Mouse (Mus musculus) embryonic facial prominence, embryonic 10.5 days (tissue): ENCODE measurements around the gene Pet117. TPM values are rescaled to one million over a fixed set of nuclear protein-coding genes. Genes with fewer than 3 reads are reported as not detected.

ENCODE experiments used
- DNase-seq: peaks from one replicate; pipeline ENCODE4 v3.0.0-alpha.2; 2017; ENCODE audit warnings: low spot score
- H3K27ac ChIP-seq: fragments of 300-500 bp; sonication (generic); replicated peaks from 2 replicates; pipeline ENCODE4 v1.5.1; 2016; ENCODE audit warnings: mild to moderate bottlenecking
- H3K27me3 ChIP-seq: fragments of 300-500 bp; sonication (generic); replicated peaks from 2 replicates; pipeline ENCODE4 v1.6.1; 2016; ENCODE audit warnings: low read depth, mild to moderate bottlenecking; ENCODE audit not compliant: poor library complexity, severe bottlenecking
- H3K36me3 ChIP-seq: fragments of 300-500 bp; sonication (generic); replicated peaks from 2 replicates; pipeline ENCODE4 v1.6.1; 2016; ENCODE audit warnings: mild to moderate bottlenecking, moderate library complexity
- H3K4me1 ChIP-seq: fragments of 300-500 bp; sonication (generic); 2 replicates; pipeline ENCODE4 v1.6.1; 2016
- H3K4me3 ChIP-seq: fragments of 300-500 bp; sonication (generic); 2 replicates; pipeline ENCODE4 v1.5.1; 2016; ENCODE audit warnings: mild to moderate bottlenecking, moderate library complexity
- H3K9me3 ChIP-seq: fragments of 300-500 bp; sonication (generic); 2 replicates; pipeline ENCODE4 v1.6.1; 2016; ENCODE audit warnings: mild to moderate bottlenecking
- WGBS: fragments of 180-500 bp; shearing (Covaris S2); methylation state at CpG from one replicate; pipeline ENCODE4 v1.1.7; 2016; 5-methylcytosine and 5-hydroxymethylcytosine counted together
- polyA plus RNA-seq: library from polyadenylated mRNA; unstranded; fragments of >200 nt; fragmentation: Nextera tagmentation; extraction: Ambion mirVana; gene quantifications from 2 replicates; pipeline ENCODE4 v1.2.1, GENCODE M21; 2016

Gene Pet117
- polyA plus RNA-seq, 1 experiment from 2014 or later, result not detected

DNA sequence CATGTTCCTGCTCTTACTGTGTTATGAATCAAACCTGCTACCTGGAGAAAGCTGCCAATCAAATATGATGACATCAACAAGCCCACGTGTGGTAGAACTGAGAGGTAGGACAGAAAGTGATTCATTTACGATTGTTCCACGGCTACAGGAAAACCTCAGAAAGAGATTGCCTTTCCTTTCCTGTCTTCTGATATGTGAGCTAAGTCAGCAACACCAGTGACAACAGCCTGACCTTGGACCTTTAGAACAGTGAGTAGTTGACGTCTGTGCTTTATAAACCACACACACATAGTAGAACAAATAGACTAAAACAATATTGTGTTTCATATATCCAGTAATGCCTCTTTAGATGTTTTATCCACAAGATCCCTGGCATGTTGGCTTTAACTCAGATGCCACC is 25.6 kb upstream of the Pet117 start:
- WGBS, result 85% methylated on average over 4 of the region's 4 CpGs
- no peaks in the 10 kb centered on the region for H3K4me1 ChIP-seq
- DNase-seq, result no peak
- H3K27me3 ChIP-seq, result no peaks in the 10 kb centered on the region
- no peaks in the 10 kb centered on the region for H3K36me3 ChIP-seq
- H3K4me3 ChIP-seq, result no peak overlapping the region
- no peaks in the 10 kb centered on the region for H3K9me3 ChIP-seq
- no peak overlapping the region for H3K27ac ChIP-seq

DNA sequence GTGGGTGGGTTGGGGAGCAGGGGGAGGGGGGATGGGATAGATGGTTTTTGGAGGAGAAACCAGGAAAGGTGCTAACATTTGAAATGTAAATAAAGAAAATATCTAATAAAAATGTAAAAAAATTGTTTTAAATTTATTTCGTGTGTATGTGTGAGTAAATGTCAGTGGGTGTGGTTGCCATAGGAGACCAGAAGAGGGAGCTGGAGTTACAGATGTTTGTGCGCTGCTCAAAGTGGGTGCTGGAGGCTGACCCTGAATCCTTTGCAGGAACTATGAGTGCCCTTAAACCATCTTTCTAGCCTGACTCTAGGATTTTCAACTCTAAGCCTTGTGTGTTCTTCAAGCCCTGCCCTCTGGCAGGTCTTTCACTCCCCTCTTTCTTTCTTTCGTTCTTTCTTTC is 20.3 kb upstream of the Pet117 start:
- 64% methylated on average over 3 of the region's 3 CpGs for WGBS

DNA sequence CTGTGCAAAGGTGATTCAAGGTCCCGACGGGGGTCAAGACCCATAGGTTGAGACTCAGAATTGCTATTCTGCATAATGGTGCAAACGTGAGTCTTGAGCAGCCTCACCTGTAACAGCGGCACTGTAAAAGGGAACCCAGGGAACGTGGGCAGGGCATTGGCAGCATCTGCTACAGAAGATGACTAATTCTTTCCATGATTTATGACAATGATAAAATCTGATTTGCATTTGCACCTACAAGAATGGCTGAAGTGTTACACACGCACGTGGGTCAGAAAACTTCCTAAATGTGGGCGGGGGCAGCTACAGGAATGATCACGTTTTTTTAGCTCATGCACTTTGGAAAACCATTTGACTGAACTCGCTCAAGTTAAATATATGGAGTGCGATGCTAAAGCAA is 16.0 kb upstream of the Pet117 start:
- no peak for DNase-seq
- Histone ChIP-seq H3K27me3 (no peaks in the 10 kb centered on the region), H3K4me3 (no peak overlapping the region), H3K9me3 (no peaks in the 10 kb centered on the region), H3K36me3 (no peaks in the 10 kb centered on the region), H3K4me1 (no peaks in the 10 kb centered on the region), H3K27ac (no peak overlapping the region)
- WGBS, result 89% methylated on average over 11 of the region's 11 CpGs

More for the DNA sequence above, 20.3 kb upstream of the Pet117 start:
- Histone ChIP-seq H3K9me3 (no peaks in the 10 kb centered on the region), H3K27ac (no peak overlapping the region), H3K27me3 (no peaks in the 10 kb centered on the region), H3K4me3 (no peak overlapping the region), H3K36me3 (no peaks in the 10 kb centered on the region), H3K4me1 (no peaks in the 10 kb centered on the region)
- DNase-seq, result no peak

DNA sequence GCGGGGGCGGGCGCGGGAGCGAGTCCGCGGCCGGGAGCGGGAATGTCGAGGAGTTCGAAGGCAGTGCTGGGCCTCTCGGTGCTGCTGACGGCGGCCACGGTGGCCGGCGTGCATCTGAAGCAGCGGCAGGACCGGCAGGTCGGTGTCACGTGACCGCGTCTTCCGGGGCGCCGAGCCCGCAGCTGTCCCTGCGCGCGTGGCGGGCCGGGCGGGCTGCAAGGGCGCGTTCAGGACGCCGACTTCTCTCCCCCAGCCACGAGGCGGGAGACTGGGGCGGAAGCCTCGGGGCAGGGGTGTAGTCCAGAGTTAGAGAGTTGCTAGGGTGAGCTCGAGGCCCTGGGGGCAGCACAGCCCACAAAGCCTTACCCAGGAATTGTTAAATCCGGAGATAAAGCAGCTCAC is 225 bp downstream of the Pet117 start:
- DNase-seq, result no peak
- Histone ChIP-seq H3K36me3 (peaks cover 12% of the 10 kb centered on the region), H3K27me3 (no peaks in the 10 kb centered on the region), H3K27ac (peak overlapping the region; percentile 96), H3K4me1 (peaks cover 18% of the 10 kb centered on the region), H3K4me3 (peak overlapping the region; percentile 90), H3K9me3 (no peaks in the 10 kb centered on the region)
- WGBS, result under 1% methylated on average over 43 of the region's 43 CpGs

DNA sequence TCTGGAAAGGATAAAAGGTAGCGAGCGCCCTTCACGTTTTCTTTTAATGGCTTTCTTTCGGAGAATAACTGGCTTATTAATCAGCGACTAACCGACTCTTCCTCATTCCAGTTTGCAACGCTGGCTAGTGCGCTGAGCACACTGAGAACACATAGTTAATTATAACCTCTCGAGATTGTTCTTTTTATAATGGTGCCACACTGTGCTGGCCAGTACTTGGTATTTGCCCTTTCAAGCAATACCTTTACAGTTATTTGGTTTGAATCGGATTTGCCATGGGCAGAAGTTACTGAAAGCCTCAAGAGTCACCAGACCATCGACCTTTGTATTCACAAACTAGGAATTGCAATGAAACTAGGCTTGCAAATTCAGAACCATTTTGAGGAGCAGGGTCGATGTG is 715 bp downstream of the Pet117 start:
- no peak for DNase-seq
- Histone ChIP-seq H3K27ac (peak overlapping the region; percentile 96), H3K27me3 (no peaks in the 10 kb centered on the region), H3K4me1 (peaks cover 18% of the 10 kb centered on the region), H3K4me3 (peak overlapping the region; percentile 90), H3K36me3 (peaks cover 17% of the 10 kb centered on the region), H3K9me3 (no peaks in the 10 kb centered on the region)
- 4% methylated on average over 12 of the region's 12 CpGs for WGBS

DNA sequence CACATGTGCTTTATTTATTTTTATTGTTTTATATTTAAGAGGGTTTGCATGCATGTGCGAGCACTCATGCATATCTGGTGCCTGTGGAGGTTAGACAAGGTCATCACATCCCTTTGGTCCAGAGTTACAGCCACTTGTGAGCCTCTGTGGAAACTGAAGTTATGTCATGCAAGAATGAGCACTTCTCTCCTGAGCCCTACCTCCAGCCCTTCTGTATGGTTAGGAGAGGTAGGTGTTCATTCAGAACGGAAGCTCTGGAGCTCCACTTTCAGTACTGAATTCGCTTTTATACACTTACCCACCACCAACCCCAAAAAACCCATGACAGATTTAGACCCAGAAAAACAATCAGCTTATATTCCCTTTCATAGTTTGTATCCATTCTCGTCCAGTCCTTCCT is 2.8 kb downstream of the Pet117 start:
- no peak overlapping the region for H3K4me3 ChIP-seq
- no peak overlapping the region for H3K27ac ChIP-seq
- H3K4me1 ChIP-seq, result peaks cover 18% of the 10 kb centered on the region
- no peak for DNase-seq
- H3K9me3 ChIP-seq, result no peaks in the 10 kb centered on the region
- peaks cover 38% of the 10 kb centered on the region for H3K36me3 ChIP-seq
- WGBS, result 85% methylated on average over 4 of the region's 4 CpGs
- no peaks in the 10 kb centered on the region for H3K27me3 ChIP-seq

DNA sequence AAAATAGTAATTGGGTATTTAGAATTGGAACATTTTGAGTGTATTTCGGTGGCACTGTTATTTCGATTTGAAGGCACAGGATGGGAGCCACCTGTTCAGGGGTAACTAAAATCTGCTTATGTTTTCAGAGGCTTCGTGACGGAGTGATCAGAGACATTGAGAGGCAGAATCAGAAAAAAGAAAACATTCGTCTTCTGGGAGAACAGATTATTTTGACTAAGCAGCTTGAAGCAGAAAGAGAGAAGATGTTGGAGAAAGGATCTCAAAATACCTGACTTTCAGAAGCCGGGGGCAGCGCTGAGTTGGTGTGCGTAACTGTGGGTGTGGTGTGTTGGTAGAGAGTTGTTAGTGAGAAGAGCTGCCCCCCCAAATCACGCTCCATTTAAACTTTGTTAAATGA is 4.3 kb downstream of the Pet117 start:
- no peaks in the 10 kb centered on the region for H3K27me3 ChIP-seq
- H3K4me1 ChIP-seq, result peaks cover 18% of the 10 kb centered on the region
- DNase-seq, result no peak
- 96% methylated on average over 9 of the region's 9 CpGs for WGBS
- H3K9me3 ChIP-seq, result no peaks in the 10 kb centered on the region
- H3K36me3 ChIP-seq, result peaks cover 52% of the 10 kb centered on the region
- H3K4me3 ChIP-seq, result no peak overlapping the region
- H3K27ac ChIP-seq, result no peak overlapping the region

DNA sequence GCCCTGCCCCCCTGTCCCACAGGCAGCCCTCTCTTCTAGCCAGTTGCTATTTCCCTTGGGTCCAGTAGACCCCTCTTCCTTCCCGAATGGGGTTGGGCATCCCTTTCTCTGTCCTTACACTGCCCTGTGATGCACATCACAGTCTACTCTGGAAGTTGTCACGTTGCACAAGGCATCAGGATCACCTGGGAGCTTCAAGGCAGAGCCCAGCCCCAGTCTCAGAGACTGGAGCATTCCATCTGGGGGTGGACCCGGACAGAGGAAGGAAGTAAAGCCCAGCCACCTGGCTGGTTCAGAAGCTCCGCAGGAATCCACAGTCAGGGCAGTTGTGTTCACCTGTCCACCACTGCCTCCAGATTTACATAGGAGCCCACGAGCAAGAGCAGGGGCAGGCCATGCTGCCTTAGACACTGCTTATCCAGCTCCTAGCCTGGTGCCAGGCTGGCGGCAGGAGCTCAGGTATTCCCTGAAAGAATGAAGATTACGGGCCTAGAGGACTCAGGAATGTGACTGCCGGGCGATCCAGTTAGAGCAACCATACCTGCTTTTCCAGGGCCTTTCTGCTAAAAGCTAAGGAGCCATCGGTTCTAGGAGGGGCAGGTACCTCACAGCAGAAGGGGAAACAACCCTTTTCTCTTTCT is 6.4 kb downstream of the Pet117 start:
- WGBS, result 82% methylated on average over 10 of the region's 10 CpGs
- Histone ChIP-seq H3K27me3 (no peaks in the 10 kb centered on the region), H3K27ac (no peak overlapping the region), H3K4me3 (no peak overlapping the region), H3K9me3 (no peaks in the 10 kb centered on the region), H3K4me1 (peaks cover 7% of the 10 kb centered on the region), H3K36me3 (peaks cover 73% of the 10 kb centered on the region)
- no peak for DNase-seq

DNA sequence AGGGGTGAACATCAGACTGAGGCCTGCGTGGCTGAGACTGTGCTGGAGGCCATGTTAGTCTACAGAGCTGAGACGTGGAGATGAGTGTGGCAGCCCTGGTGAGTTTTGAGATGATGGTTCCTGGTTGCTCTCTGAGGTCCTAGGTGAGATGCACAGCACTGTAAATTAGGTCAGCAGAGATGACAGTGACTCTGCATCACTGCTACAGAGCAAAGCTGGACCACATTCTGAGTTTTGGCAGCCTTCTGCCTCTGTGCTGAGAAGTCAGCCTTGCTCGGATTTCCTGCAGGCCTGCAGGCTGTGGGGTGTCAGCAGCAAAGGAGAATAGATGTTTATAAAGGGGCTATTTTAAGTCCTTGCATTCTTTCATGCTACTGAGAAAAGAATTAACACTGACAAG is 12.5 kb downstream of the Pet117 start:
- H3K36me3 ChIP-seq, result peaks cover 99% of the 10 kb centered on the region
- 80% methylated on average over 3 of the region's 3 CpGs for WGBS

DNA sequence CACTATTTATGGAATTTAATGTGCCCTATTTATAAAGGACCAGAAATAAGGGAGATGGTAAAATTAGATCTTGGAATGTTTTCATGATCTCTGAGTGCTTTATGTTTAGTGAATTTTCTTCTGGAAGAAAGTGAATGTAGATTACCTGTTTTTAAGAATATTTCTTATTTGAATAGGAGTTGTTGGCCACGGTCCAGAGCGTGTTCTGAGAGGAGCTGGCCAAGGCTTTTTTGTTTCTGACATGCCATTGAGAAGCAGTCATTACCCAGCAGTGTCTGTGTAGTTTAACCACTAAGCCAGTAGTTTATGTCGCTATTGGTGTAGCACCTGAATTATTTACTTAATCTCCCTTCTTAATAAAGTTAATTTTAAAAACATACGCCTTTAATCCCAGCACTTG is 12.9 kb downstream of the Pet117 start:
- Histone ChIP-seq H3K27me3 (no peaks in the 10 kb centered on the region), H3K27ac (no peak overlapping the region), H3K4me3 (no peak overlapping the region), H3K36me3 (peaks cover 99% of the 10 kb centered on the region), H3K9me3 (no peaks in the 10 kb centered on the region), H3K4me1 (no peaks in the 10 kb centered on the region)
- no peak for DNase-seq
- WGBS, result 96% methylated on average over 4 of the region's 4 CpGs

More for the DNA sequence above, 12.5 kb downstream of the Pet117 start:
- DNase-seq, result no peak
- Histone ChIP-seq H3K27ac (no peak overlapping the region), H3K9me3 (no peaks in the 10 kb centered on the region), H3K27me3 (no peaks in the 10 kb centered on the region), H3K4me3 (no peak overlapping the region), H3K4me1 (no peaks in the 10 kb centered on the region)

DNA sequence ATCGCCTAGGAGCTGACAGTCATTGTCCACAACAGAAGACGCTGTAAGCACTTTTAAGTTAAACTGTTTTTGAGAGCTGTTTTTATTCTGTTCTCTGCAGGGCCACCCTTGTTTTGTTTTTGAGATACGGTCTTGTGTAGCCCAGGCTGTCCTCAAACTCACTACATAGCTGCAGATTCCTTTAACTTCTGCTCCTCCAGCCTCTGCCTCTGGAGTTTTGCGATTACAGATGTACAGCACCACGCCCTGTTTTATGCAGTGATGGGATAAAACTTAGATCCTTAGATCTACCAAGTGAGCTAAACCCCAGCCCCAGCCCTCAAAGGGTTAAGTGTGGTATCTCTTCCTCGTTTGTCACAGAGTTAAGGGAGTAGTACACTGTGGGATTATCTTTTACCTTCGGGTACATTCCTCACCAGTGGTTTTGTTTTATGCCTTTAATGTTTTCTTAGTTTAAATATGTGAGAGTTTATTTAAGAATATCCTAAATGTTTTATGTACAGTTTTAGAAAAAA is 13.9 kb downstream of the Pet117 start:
- Histone ChIP-seq H3K4me3 (no peak overlapping the region), H3K27me3 (no peaks in the 10 kb centered on the region), H3K9me3 (no peaks in the 10 kb centered on the region), H3K36me3 (peaks cover 99% of the 10 kb centered on the region), H3K4me1 (no peaks in the 10 kb centered on the region), H3K27ac (no peak overlapping the region)
- no peak for DNase-seq
- 83% methylated on average over 7 of the region's 7 CpGs for WGBS

DNA sequence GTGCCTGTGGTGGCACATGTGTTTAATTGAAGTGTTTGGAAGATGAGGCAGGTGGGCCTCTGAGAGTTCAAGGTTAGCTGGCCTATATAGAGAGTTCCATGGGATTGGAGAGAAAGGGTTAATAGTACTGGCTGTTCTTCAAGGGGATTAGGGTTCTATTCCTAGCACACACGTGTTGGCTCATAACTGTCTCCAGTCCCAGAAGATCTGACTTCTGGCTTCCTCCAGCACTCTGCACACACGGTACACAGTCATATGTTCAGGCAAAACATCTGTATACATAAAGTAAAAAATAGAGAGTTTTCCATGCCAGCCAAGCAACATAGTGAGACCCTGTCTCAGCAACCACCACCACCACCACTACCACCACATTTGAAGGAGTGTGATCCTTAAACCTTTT is 17.5 kb downstream of the Pet117 start:
- no peak for DNase-seq
- Histone ChIP-seq H3K4me1 (no peaks in the 10 kb centered on the region), H3K9me3 (no peaks in the 10 kb centered on the region), H3K4me3 (no peak overlapping the region), H3K27me3 (no peaks in the 10 kb centered on the region), H3K27ac (no peak overlapping the region), H3K36me3 (peaks cover 97% of the 10 kb centered on the region)
- WGBS, result 76% methylated on average over 2 of the region's 2 CpGs

DNA sequence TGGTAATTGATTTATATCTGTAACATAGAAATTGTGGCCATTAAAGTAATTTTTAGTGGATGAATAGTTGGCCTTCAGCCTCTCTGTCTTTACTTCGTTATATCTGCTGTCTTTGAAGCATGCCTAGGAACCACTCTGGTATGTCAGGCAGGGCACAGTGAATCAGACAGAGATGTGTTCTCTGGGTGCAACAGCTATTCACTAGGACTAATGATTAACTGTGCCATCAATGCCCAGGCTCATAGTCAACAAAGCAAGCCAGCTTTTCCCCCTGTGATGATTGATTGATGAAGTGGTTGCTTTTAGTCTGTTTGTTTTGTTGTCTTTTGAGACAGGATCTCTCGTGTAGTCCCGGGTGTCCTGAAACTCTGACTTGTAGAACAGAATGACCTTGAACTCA is 19.6 kb downstream of the Pet117 start:
- H3K36me3 ChIP-seq, result peaks cover 97% of the 10 kb centered on the region
- WGBS, result 87% methylated on average over 3 of the region's 3 CpGs

More for the DNA sequence above, 19.6 kb downstream of the Pet117 start:
- no peak for DNase-seq
- Histone ChIP-seq H3K27me3 (no peaks in the 10 kb centered on the region), H3K27ac (no peak overlapping the region), H3K4me3 (no peak overlapping the region), H3K9me3 (no peaks in the 10 kb centered on the region), H3K4me1 (no peaks in the 10 kb centered on the region)
